Mouse (Mus musculus): ENCODE data around the gene Abcc12.

DNA sequence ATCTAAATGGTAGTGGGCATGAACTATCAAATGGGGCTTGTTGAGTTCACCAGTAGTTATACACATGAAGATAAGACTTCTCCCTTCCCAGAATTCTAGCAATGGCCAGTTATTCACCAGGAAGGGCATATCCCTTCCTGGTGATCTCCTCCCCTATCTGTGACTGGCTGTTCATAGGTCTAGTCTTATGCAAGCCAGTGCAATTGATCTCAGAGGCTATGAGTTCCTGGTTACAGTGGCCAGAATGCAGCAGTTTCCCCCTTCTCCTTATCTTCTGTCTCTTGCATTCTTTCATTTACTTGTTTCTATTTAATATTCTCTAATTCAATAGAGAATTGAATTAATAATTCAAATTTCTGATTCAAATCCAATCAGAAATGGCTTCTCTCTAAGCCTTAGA lies 96.2 kb downstream of the Abcc12 start:
- no peak for TF ChIP-seq POLR2A (IDR thresholded peaks at IDR 0.05; ENCODE audit: borderline replicate concordance, extremely low read depth, low read depth, low read length)
- no peak for TF ChIP-seq CTCF (IDR thresholded peaks at IDR 0.05; ENCODE audit: insufficient read depth, low read length)

Data from lung, adult 2 months (tissue).